Mouse (Mus musculus): Measurements from ENCODE around the gene Pramef12. TPM values are rescaled to one million over a fixed set of nuclear protein-coding genes. Genes with fewer than 3 reads are reported as not detected.
"Not testable (repeated sequence)": the region's sequence is repeated elsewhere in the genome, so short reads cannot be mapped to it uniquely, and the experiment has no call there.

Pramef12 gene
- total RNA-seq (2015; ENCODE audit: low replicate concordance), result not detected in 2 replicates
- total RNA-seq (2017; ENCODE audit: low replicate concordance), result not detected in 2 replicates

GRCm38 (mm10) chr4:144408290-144408689 lies at the start of gene Pramef12:
Pramef12 (minus strand) TSS chr4:144408464.
- no peak for ATAC-seq (replicated peaks; ENCODE audit: low FRiP score, poor library complexity, severe bottlenecking)

DNA sequence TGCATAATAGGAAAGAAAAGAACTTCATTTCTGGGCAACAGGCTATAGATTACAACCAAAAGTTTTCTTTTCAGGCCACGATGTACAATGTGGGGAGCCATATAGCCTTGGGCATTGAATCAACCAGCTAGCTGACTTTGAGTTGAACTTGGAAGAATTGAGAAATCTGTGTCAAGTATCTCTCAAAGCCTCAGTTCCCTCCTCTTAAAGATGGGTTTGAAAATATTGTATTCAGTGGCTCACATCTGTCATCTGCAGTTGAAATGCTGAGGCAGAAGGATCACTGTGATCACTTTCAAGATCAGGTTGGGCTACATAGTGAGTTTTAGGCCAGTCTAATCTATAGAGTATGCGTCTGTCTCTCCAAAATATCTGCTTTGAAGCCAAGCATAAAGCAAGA lies 45.0 kb upstream of the Pramef12 start, which contains the start of gene Gm9944:
TSS of gene Gm9944 (minus strand) at position 101 of the 400 bp plus-strand sequence.
- no peak for ATAC-seq (replicated peaks; ENCODE audit: low FRiP score, poor library complexity, severe bottlenecking)

DNA sequence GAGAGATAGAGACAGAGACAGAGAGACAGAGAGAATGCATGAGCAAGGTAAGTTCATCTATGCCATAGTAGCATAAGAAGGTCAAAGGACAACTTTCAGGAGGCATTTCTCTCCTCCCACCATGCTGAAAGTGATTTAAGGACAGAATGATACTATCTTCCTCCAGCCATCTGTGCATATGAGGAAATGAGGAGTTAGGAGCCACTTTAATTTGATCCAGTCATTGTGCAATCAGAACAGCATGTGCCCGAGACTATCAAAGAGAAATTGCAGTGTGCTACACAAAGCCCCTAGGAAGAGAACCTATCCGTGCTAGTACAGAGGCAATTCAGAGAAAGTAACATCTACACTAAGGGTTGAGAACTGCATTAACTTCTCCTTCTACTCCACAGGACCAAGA lies 40.3 kb upstream of the Pramef12 start:
- ATAC-seq (replicated peaks; ENCODE audit: low FRiP score, poor library complexity, severe bottlenecking), result no peak

GRCm38 (mm10) chr4:144441582-144441981 lies 33.3 kb upstream of the Pramef12 start:
- no peak for ATAC-seq (replicated peaks; ENCODE audit: low FRiP score, poor library complexity, severe bottlenecking)

DNA sequence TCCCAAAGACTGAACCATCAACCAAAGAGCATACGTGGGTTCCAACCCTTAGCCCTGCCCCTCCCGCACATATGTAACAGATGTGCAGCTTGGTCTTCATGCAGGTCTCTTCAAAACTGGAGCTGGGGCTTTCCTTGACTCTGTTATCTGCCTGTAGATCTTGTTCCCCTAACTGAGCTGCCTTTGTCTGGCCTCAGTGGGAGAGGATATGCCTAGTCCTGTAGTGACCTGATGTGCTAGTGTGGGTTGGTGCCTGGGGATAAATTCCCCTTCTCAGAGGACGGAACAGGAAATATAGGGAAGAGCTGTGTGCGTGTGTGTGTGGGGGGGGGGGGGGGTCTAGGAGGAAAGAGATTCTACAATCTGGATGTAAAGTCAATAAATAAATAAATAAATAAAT lies 32.8 kb upstream of the Pramef12 start:
- ATAC-seq (replicated peaks; ENCODE audit: low FRiP score, poor library complexity, severe bottlenecking), result no peak

GRCm38 (mm10) chr4:144438672-144439071 lies 30.4 kb upstream of the Pramef12 start, which contains the start of gene 1700012P22Rik:
1700012P22Rik (minus strand) TSS chr4:144438772.
- ATAC-seq (replicated peaks; ENCODE audit: low FRiP score, poor library complexity, severe bottlenecking), result no peak

DNA sequence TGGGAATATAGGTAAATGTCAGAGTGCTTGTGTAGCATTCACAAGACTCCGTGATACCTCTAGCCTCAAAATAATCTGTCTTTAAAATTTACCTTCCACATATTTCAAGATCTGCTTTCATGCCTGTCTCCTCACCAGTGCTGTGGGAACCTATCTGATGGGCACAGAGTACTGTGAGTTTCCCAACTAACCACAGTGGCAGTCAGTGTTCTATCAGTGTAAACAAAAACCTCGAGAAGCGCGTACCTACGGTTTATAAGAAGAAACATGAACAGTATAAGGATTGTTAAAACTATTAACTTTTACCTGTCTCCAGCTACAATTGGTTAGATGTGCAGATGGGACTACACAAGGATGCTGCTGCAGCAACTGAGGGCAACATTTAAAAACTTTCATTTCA lies 25.0 kb upstream of the Pramef12 start:
- ATAC-seq (replicated peaks; ENCODE audit: low FRiP score, poor library complexity, severe bottlenecking), result no peak

GRCm38 (mm10) chr4:144430723-144431122 lies 22.5 kb upstream of the Pramef12 start:
- no peak for ATAC-seq (replicated peaks; ENCODE audit: low FRiP score, poor library complexity, severe bottlenecking)

- ATAC-seq (replicated peaks; ENCODE audit: low FRiP score, poor library complexity, severe bottlenecking), result no peak
Measured at GRCm38 (mm10) chr4:144428868-144429267, 20.6 kb upstream of the Pramef12 start.

DNA sequence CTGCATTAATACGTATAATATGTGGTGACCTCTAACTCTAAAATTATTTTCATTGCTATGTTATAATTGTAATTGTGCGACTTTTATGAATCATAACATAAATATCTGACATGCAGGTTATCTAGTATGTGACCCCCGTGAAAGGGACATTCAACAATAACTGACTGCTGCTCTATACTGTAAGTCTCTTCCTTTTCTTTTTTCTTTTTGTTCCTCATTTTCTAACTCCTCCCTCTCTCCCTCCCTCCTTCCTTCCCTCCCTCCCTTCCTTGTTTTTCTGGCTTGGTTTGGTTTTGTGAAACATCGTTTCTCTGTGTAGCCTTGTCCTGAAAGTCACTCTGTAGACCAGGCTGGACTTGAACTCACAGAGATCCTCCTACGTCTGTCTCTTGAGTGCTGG lies 16.3 kb upstream of the Pramef12 start:
- no peak for ATAC-seq (replicated peaks; ENCODE audit: low FRiP score, poor library complexity, severe bottlenecking)

DNA sequence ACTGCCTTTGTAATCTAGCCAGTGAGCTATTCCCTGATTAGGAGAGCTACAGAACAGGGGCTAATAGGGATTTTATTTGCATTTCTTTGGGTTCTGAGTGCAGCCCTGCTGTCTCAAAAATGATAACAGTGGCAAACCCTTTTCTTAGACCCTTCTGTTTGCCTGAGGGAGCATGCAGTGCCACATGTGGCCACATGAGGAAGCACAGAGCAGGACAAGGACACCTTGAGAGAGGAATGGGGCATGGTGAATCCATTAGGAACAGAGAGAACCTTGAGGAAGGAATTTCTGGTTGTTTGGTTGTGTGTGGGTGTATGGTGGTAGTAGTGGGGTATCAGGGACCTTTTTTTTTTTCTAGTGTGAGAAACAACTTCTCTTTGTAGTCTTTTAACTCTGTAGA lies 12.4 kb upstream of the Pramef12 start:
- ATAC-seq (replicated peaks; ENCODE audit: low FRiP score, poor library complexity, severe bottlenecking), result no peak

DNA sequence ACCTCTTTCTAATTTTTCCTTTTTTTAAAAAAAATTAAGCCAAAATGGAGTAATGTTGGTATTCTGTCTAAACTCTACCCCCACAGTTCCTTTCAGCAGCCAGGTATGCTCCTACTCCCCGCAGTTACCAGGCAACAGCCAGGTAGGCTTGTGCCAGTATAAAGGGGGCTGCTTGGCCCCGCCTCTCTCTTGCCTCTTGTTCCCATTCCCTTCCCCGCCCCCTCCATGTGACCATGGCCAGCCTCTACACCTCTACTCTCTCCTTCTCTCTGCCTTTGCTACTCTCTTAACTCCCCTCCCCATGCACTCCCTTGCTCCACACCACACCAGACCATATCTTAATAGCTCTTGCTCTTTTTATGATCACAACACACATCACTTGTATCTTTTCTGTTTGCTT lies 2.0 kb downstream of the Pramef12 start:
- no peak for ATAC-seq (replicated peaks; ENCODE audit: low FRiP score, poor library complexity, severe bottlenecking)

GRCm38 (mm10) chr4:144404456-144405086 lies 3.7 kb downstream of the Pramef12 start:
- ATAC-seq (replicated peaks; ENCODE audit: low FRiP score, poor library complexity, severe bottlenecking), result no peak

GRCm38 (mm10) chr4:144402712-144403111 lies 5.6 kb downstream of the Pramef12 start:
- ATAC-seq (replicated peaks; ENCODE audit: low FRiP score, poor library complexity, severe bottlenecking), result no peak

- ATAC-seq (replicated peaks; ENCODE audit: low FRiP score, poor library complexity, severe bottlenecking), result no peak
Measured at GRCm38 (mm10) chr4:144396316-144396715, 11.9 kb downstream of the Pramef12 start.

- no peak for ATAC-seq (replicated peaks; ENCODE audit: low FRiP score, poor library complexity, severe bottlenecking)
Measured at GRCm38 (mm10) chr4:144377911-144378310, 30.4 kb downstream of the Pramef12 start, which contains the start of gene Pramef20. Pramef20 (minus strand) TSS chr4:144377933.

- ATAC-seq (replicated peaks; ENCODE audit: low FRiP score, poor library complexity, severe bottlenecking), result not testable (repeated sequence)
Measured at GRCm38 (mm10) chr4:144357642-144358041, 50.6 kb downstream of the Pramef12 start, which contains the start of gene Gm13119. Gm13119 (plus strand) TSS chr4:144357942.

Other genes starting within 250 kb of the Pramef12 start
- not detected in 2 replicates for gene Oog3, start 245.8 kb downstream of the Pramef12 start, total RNA-seq (2015; ENCODE audit: low replicate concordance)
- gene Oog3, start 245.8 kb downstream of the Pramef12 start, total RNA-seq (2017; ENCODE audit: low replicate concordance), result not detected in 2 replicates
- gene Oog2, start 217.7 kb downstream of the Pramef12 start, total RNA-seq (2015; ENCODE audit: low replicate concordance), result not detected in 2 replicates
- gene Oog2, start 217.7 kb downstream of the Pramef12 start, total RNA-seq (2017; ENCODE audit: low replicate concordance), result not detected in 2 replicates
- not detected in 2 replicates for gene C87977, start 195.1 kb downstream of the Pramef12 start, total RNA-seq (2015; ENCODE audit: low replicate concordance)
- gene C87977, start 195.1 kb downstream of the Pramef12 start, total RNA-seq (2017; ENCODE audit: low replicate concordance), result not detected in 2 replicates
- gene Pramel5, start 128.0 kb downstream of the Pramef12 start, total RNA-seq (2015; ENCODE audit: low replicate concordance), result not detected in 2 replicates
- gene Pramel5, start 128.0 kb downstream of the Pramef12 start, total RNA-seq (2017; ENCODE audit: low replicate concordance), result not detected in 2 replicates
- not detected in 2 replicates for gene Gm13128, start 78.2 kb downstream of the Pramef12 start, total RNA-seq (2015; ENCODE audit: low replicate concordance)
- not detected in 2 replicates for gene Gm13128, start 78.2 kb downstream of the Pramef12 start, total RNA-seq (2017; ENCODE audit: low replicate concordance)
- gene Gm13119, start 50.5 kb downstream of the Pramef12 start, total RNA-seq (2015; ENCODE audit: low replicate concordance), result not detected in 2 replicates
- not detected in 2 replicates for gene Gm13119, start 50.5 kb downstream of the Pramef12 start, total RNA-seq (2017; ENCODE audit: low replicate concordance)
- not detected in 2 replicates for gene Pramef20, start 30.5 kb downstream of the Pramef12 start, total RNA-seq (2015; ENCODE audit: low replicate concordance)
- gene Pramef20, start 30.5 kb downstream of the Pramef12 start, total RNA-seq (2017; ENCODE audit: low replicate concordance), result not detected in 2 replicates
- gene 1700012P22Rik, start 30.3 kb upstream of the Pramef12 start, total RNA-seq (2015; ENCODE audit: low replicate concordance), result not detected in 2 replicates
- gene 1700012P22Rik, start 30.3 kb upstream of the Pramef12 start, total RNA-seq (2017; ENCODE audit: low replicate concordance), result not detected in 2 replicates
- not detected in 2 replicates for gene Gm9944, start 44.9 kb upstream of the Pramef12 start, total RNA-seq (2015; ENCODE audit: low replicate concordance)
- gene Gm9944, start 44.9 kb upstream of the Pramef12 start, total RNA-seq (2017; ENCODE audit: low replicate concordance), result not detected in 2 replicates
- not detected in 2 replicates for gene Aadacl3, start 55.3 kb upstream of the Pramef12 start, total RNA-seq (2015; ENCODE audit: low replicate concordance)
- not detected in 2 replicates for gene Aadacl3, start 55.3 kb upstream of the Pramef12 start, total RNA-seq (2017; ENCODE audit: low replicate concordance)
- not detected in 2 replicates for gene 9430007A20Rik, start 111.4 kb upstream of the Pramef12 start, total RNA-seq (2015; ENCODE audit: low replicate concordance)
- not detected in 2 replicates for gene 9430007A20Rik, start 111.4 kb upstream of the Pramef12 start, total RNA-seq (2017; ENCODE audit: low replicate concordance)
- not detected in 2 replicates for gene Gm13124, start 156.7 kb upstream of the Pramef12 start, total RNA-seq (2015; ENCODE audit: low replicate concordance)
- gene Gm13124, start 156.7 kb upstream of the Pramef12 start, total RNA-seq (2017; ENCODE audit: low replicate concordance), result not detected in 2 replicates
- not detected in 2 replicates for gene Aadacl4, start 205.2 kb upstream of the Pramef12 start, total RNA-seq (2015; ENCODE audit: low replicate concordance)
- gene Aadacl4, start 205.2 kb upstream of the Pramef12 start, total RNA-seq (2017; ENCODE audit: low replicate concordance), result not detected in 2 replicates